Mouse (Mus musculus): ENCODE results near the gene Sel1l3. TPM values are rescaled to one million over a fixed set of nuclear protein-coding genes. Genes with fewer than 3 reads are reported as not detected.

Gene Sel1l3
- polyA plus RNA-seq, 1 experiment from 2014 or later: 6.5 TPM

GRCm38 (mm10) chr5:53209773-53210172, 4.0 kb downstream of the Sel1l3 start:
- Histone ChIP-seq H3K27ac (ENCODE audit: low read depth, low read length) (no peak overlapping the region), H3K4me1 (ENCODE audit: control insufficient read depth, insufficient read depth, low read length) (no peaks in the 10 kb centered on the region), H3K4me3 (ENCODE audit: low read depth, low read length) (no peak overlapping the region), H3K9me3 (ENCODE audit: control insufficient read depth, low read length) (no peaks in the 10 kb centered on the region), H3K9ac (replicated peaks; ENCODE audit: low read depth, low read length) (no peak overlapping the region), H3K36me3 (ENCODE audit: control insufficient read depth, insufficient read depth, low read length) (no peaks in the 10 kb centered on the region), H3K4me2 (ENCODE audit: low read depth, low read length) (no peak overlapping the region), H3K27me3 (ENCODE audit: control insufficient read depth, insufficient read depth, low read length) (no peaks in the 10 kb centered on the region; the same call in 1 of the 2 replicates)
- whole genome bisulfite sequencing: 44% methylated on average over 7 of the region's 7 CpGs
- no peak for ATAC-seq (ENCODE audit: low read depth)

- Histone ChIP-seq H3K9me3 (ENCODE audit: control insufficient read depth, low read length) (no peaks in the 10 kb centered on the region), H3K9ac (replicated peaks; ENCODE audit: low read depth, low read length) (no peak overlapping the region), H3K4me3 (ENCODE audit: low read depth, low read length) (no peak overlapping the region), H3K36me3 (ENCODE audit: control insufficient read depth, insufficient read depth, low read length) (no peaks in the 10 kb centered on the region), H3K4me2 (ENCODE audit: low read depth, low read length) (no peak overlapping the region), H3K27ac (ENCODE audit: low read depth, low read length) (no peak overlapping the region), H3K27me3 (ENCODE audit: control insufficient read depth, insufficient read depth, low read length) (no peaks in the 10 kb centered on the region; the same call in 1 of the 2 replicates), H3K4me1 (ENCODE audit: control insufficient read depth, insufficient read depth, low read length) (no peaks in the 10 kb centered on the region)
- WGBS: 80% methylated on average over 1 of the region's 1 CpGs
- ATAC-seq (ENCODE audit: low read depth): no peak
Observed at GRCm38 (mm10) chr5:53208731-53209130, 5.0 kb downstream of the Sel1l3 start.

GRCm38 (mm10) chr5:53206575-53206974, 7.2 kb downstream of the Sel1l3 start:
- 82% methylated on average over 5 of the region's 5 CpGs for WGBS
- no peak overlapping the region for H3K4me3 ChIP-seq (ENCODE audit: low read depth, low read length)
- no peaks in the 10 kb centered on the region; the same call in 1 of the 2 replicates for H3K27me3 ChIP-seq (ENCODE audit: control insufficient read depth, insufficient read depth, low read length)
- no peaks in the 10 kb centered on the region for H3K36me3 ChIP-seq (ENCODE audit: control insufficient read depth, insufficient read depth, low read length)
- no peak overlapping the region for H3K27ac ChIP-seq (ENCODE audit: low read depth, low read length)
- no peak for ATAC-seq (ENCODE audit: low read depth)
- H3K4me2 ChIP-seq (ENCODE audit: low read depth, low read length): no peak overlapping the region
- H3K9me3 ChIP-seq (ENCODE audit: control insufficient read depth, low read length): no peaks in the 10 kb centered on the region
- no peaks in the 10 kb centered on the region for H3K4me1 ChIP-seq (ENCODE audit: control insufficient read depth, insufficient read depth, low read length)
- no peak overlapping the region for H3K9ac ChIP-seq (replicated peaks; ENCODE audit: low read depth, low read length)

- Histone ChIP-seq H3K4me2 (ENCODE audit: low read depth, low read length) (no peak overlapping the region), H3K9me3 (ENCODE audit: control insufficient read depth, low read length) (no peaks in the 10 kb centered on the region), H3K27me3 (ENCODE audit: control insufficient read depth, insufficient read depth, low read length) (no peaks in the 10 kb centered on the region), H3K4me3 (ENCODE audit: low read depth, low read length) (no peak overlapping the region), H3K4me1 (ENCODE audit: control insufficient read depth, insufficient read depth, low read length) (no peaks in the 10 kb centered on the region), H3K9ac (replicated peaks; ENCODE audit: low read depth, low read length) (no peak overlapping the region), H3K36me3 (ENCODE audit: control insufficient read depth, insufficient read depth, low read length) (no peaks in the 10 kb centered on the region), H3K27ac (ENCODE audit: low read depth, low read length) (no peak overlapping the region)
- 82% methylated on average over 8 of the region's 8 CpGs for WGBS
- ATAC-seq (ENCODE audit: low read depth): no peak
Observed at GRCm38 (mm10) chr5:53202748-53203147, 11.0 kb downstream of the Sel1l3 start.

- H3K4me1 ChIP-seq (ENCODE audit: control insufficient read depth, insufficient read depth, low read length): no peaks in the 10 kb centered on the region
- no peaks in the 10 kb centered on the region for H3K36me3 ChIP-seq (ENCODE audit: control insufficient read depth, insufficient read depth, low read length)
- H3K4me2 ChIP-seq (ENCODE audit: low read depth, low read length): no peak overlapping the region
- WGBS: 85% methylated on average over 10 of the region's 10 CpGs
- H3K9ac ChIP-seq (replicated peaks; ENCODE audit: low read depth, low read length): no peak overlapping the region
- no peak overlapping the region for H3K4me3 ChIP-seq (ENCODE audit: low read depth, low read length)
- no peak overlapping the region for H3K27ac ChIP-seq (ENCODE audit: low read depth, low read length)
- no peaks in the 10 kb centered on the region for H3K9me3 ChIP-seq (ENCODE audit: control insufficient read depth, low read length)
- ATAC-seq (ENCODE audit: low read depth): no peak
- H3K27me3 ChIP-seq (ENCODE audit: control insufficient read depth, insufficient read depth, low read length): no peaks in the 10 kb centered on the region
Observed at GRCm38 (mm10) chr5:53200825-53201224, 12.9 kb downstream of the Sel1l3 start.

- Histone ChIP-seq H3K9ac (replicated peaks; ENCODE audit: low read depth, low read length) (no peak overlapping the region), H3K36me3 (ENCODE audit: control insufficient read depth, insufficient read depth, low read length) (no peaks in the 10 kb centered on the region), H3K9me3 (ENCODE audit: control insufficient read depth, low read length) (no peaks in the 10 kb centered on the region), H3K4me3 (ENCODE audit: low read depth, low read length) (no peak overlapping the region), H3K4me2 (ENCODE audit: low read depth, low read length) (no peak overlapping the region), H3K4me1 (ENCODE audit: control insufficient read depth, insufficient read depth, low read length) (no peaks in the 10 kb centered on the region), H3K27ac (ENCODE audit: low read depth, low read length) (no peak overlapping the region), H3K27me3 (ENCODE audit: control insufficient read depth, insufficient read depth, low read length) (no peaks in the 10 kb centered on the region)
- ATAC-seq (ENCODE audit: low read depth): no peak
- WGBS: 48% methylated on average over 1 of the region's 1 CpGs
Observed at GRCm38 (mm10) chr5:53198408-53198807, 15.3 kb downstream of the Sel1l3 start.

- no peaks in the 10 kb centered on the region for H3K27me3 ChIP-seq (ENCODE audit: control insufficient read depth, insufficient read depth, low read length)
Observed at GRCm38 (mm10) chr5:53196387-53197088, 17.2 kb downstream of the Sel1l3 start.

GRCm38 (mm10) chr5:53194841-53195240, 18.9 kb downstream of the Sel1l3 start:
- Histone ChIP-seq H3K36me3 (ENCODE audit: control insufficient read depth, insufficient read depth, low read length) (no peaks in the 10 kb centered on the region), H3K4me2 (ENCODE audit: low read depth, low read length) (no peak overlapping the region), H3K4me3 (ENCODE audit: low read depth, low read length) (no peak overlapping the region), H3K27ac (ENCODE audit: low read depth, low read length) (no peak overlapping the region), H3K9ac (replicated peaks; ENCODE audit: low read depth, low read length) (no peak overlapping the region), H3K27me3 (ENCODE audit: control insufficient read depth, insufficient read depth, low read length) (no peaks in the 10 kb centered on the region), H3K4me1 (ENCODE audit: control insufficient read depth, insufficient read depth, low read length) (no peaks in the 10 kb centered on the region), H3K9me3 (ENCODE audit: control insufficient read depth, low read length) (no peaks in the 10 kb centered on the region)
- WGBS: 93% methylated on average over 3 of the region's 3 CpGs
- no peak for ATAC-seq (ENCODE audit: low read depth)

More at GRCm38 (mm10) chr5:53196387-53197088, 17.2 kb downstream of the Sel1l3 start:
- H3K27ac ChIP-seq (ENCODE audit: low read depth, low read length): no peak overlapping the region
- 80% methylated on average over 10 of the region's 10 CpGs for WGBS
- no peaks in the 10 kb centered on the region for H3K36me3 ChIP-seq (ENCODE audit: control insufficient read depth, insufficient read depth, low read length)
- H3K4me1 ChIP-seq (ENCODE audit: control insufficient read depth, insufficient read depth, low read length): no peaks in the 10 kb centered on the region
- no peak for ATAC-seq (ENCODE audit: low read depth)
- H3K4me3 ChIP-seq (ENCODE audit: low read depth, low read length): no peak overlapping the region
- H3K4me2 ChIP-seq (ENCODE audit: low read depth, low read length): no peak overlapping the region
- no peaks in the 10 kb centered on the region for H3K9me3 ChIP-seq (ENCODE audit: control insufficient read depth, low read length)
- H3K9ac ChIP-seq (replicated peaks; ENCODE audit: low read depth, low read length): no peak overlapping the region

GRCm38 (mm10) chr5:53194421-53194820, 19.3 kb downstream of the Sel1l3 start:
- H3K27me3 ChIP-seq (ENCODE audit: control insufficient read depth, insufficient read depth, low read length): no peaks in the 10 kb centered on the region
- H3K27ac ChIP-seq (ENCODE audit: low read depth, low read length): no peak overlapping the region
- ATAC-seq (ENCODE audit: low read depth): no peak
- no peaks in the 10 kb centered on the region for H3K9me3 ChIP-seq (ENCODE audit: control insufficient read depth, low read length)
- no peaks in the 10 kb centered on the region for H3K4me1 ChIP-seq (ENCODE audit: control insufficient read depth, insufficient read depth, low read length)
- no peak overlapping the region for H3K4me2 ChIP-seq (ENCODE audit: low read depth, low read length)
- WGBS: 90% methylated on average over 2 of the region's 2 CpGs
- H3K4me3 ChIP-seq (ENCODE audit: low read depth, low read length): no peak overlapping the region
- H3K36me3 ChIP-seq (ENCODE audit: control insufficient read depth, insufficient read depth, low read length): no peaks in the 10 kb centered on the region
- no peak overlapping the region for H3K9ac ChIP-seq (replicated peaks; ENCODE audit: low read depth, low read length)
